Mouse (Mus musculus) adrenal gland (tissue): Measurements from ENCODE around the gene Slc5a4a.

ENCODE experiments used
- intact Hi-C: fragments of 180-260 bp; cut with DNase I; formaldehyde crosslinking; loops from one replicate; pipeline ENCODE4 v1.15.1; 2025
- microRNA-seq, 2 experiments: library from miRNA; unstranded; fragments of <30 nt; microRNA quantifications; one replicate each; pipeline ENCODE4; 2019

Slc5a4a gene

GRCm38 (mm10) chr10:76217056-76217455 lies 69.8 kb downstream of the Slc5a4a start:
- intact Hi-C loops: no loop called here

- intact Hi-C loops: no loop called here
Observed at GRCm38 (mm10) chr10:76218240-76218639, 71.0 kb downstream of the Slc5a4a start.

GRCm38 (mm10) chr10:76225944-76226343 lies 78.7 kb downstream of the Slc5a4a start:
- intact Hi-C loops: no loop called here

- intact Hi-C loops: no loop called here
Observed at GRCm38 (mm10) chr10:76229627-76230026, 82.4 kb downstream of the Slc5a4a start.

GRCm38 (mm10) chr10:76237341-76238225 lies 90.3 kb downstream of the Slc5a4a start, which contains the start of gene Prmt2:
Prmt2 (minus strand) TSS chr10:76237865.
- intact Hi-C loops: no loop called here

Small RNAs within 50 kb of the gene (microRNA-seq; reads per million reads assigned to microRNA genes)
- 0 reads per million in 2 experiments for gene Mir678
